Mouse (Mus musculus): ENCODE data around the gene S1pr4.

The S1pr4 gene

DNA sequence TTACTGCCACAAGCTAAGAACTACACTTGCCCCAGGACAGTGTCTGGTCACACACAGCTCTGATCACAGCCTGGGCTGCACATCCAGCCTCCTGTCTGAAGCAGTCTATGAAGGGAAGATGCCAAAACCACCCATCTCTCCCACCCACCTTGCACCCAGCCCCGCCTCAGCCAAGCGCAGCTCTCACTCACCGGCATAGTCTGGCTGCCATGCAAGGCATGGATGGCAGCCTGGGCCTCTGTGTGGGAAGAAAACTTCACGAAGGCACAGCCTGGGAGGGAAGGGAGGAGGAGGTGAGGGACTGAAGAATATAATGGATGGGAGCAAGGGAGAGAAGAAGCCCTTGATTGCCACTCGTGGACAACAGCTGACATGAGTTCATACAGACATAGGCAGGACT lies 30.7 kb downstream of the S1pr4 start:
- Histone ChIP-seq H3K36me3 (ENCODE audit: insufficient read depth, low read length) (peaks cover 12% of the 10 kb centered on the region), H3K9me3 (ENCODE audit: low read length) (no peaks in the 10 kb centered on the region), H3K4me3 (replicated peaks; ENCODE audit: low read length) (no peak overlapping the region), H3K27me3 (ENCODE audit: insufficient read depth, low read length) (peaks cover 38% of the 10 kb centered on the region), H3K4me1 (replicated peaks; ENCODE audit: low read depth, low read length) (peaks cover 75% of the 10 kb centered on the region)
- no peak for TF ChIP-seq CTCF (conservative IDR thresholded peaks at IDR 0.05; ENCODE audit: low read length)
- TF ChIP-seq NANOG (IDR thresholded peaks at IDR 0.05; ENCODE audit: borderline replicate concordance, low read length), result no peak
- no peak for TF ChIP-seq POU5F1 (IDR thresholded peaks at IDR 0.05; ENCODE audit: borderline replicate concordance, low read length)

- H3K27me3 ChIP-seq (ENCODE audit: insufficient read depth, low read length), result peaks cover 36% of the 10 kb centered on the region
- no peak overlapping the region for H3K4me3 ChIP-seq (replicated peaks; ENCODE audit: low read length)
- TF ChIP-seq CTCF (conservative IDR thresholded peaks at IDR 0.05; ENCODE audit: low read length) (no peak), NANOG (IDR thresholded peaks at IDR 0.05; ENCODE audit: borderline replicate concordance, low read length) (no peak), POU5F1 (IDR thresholded peaks at IDR 0.05; ENCODE audit: borderline replicate concordance, low read length) (no peak)
- peaks cover 78% of the 10 kb centered on the region for H3K4me1 ChIP-seq (replicated peaks; ENCODE audit: low read depth, low read length)
- H3K9me3 ChIP-seq (ENCODE audit: low read length), result no peaks in the 10 kb centered on the region
- H3K36me3 ChIP-seq (ENCODE audit: insufficient read depth, low read length), result peaks cover 12% of the 10 kb centered on the region
Measured at GRCm38 (mm10) chr10:81467670-81468235, 32.2 kb downstream of the S1pr4 start.

GRCm38 (mm10) chr10:81466881-81467280 lies 33.1 kb downstream of the S1pr4 start:
- H3K27me3 ChIP-seq (ENCODE audit: insufficient read depth, low read length), result peaks cover 36% of the 10 kb centered on the region
- H3K4me3 ChIP-seq (replicated peaks; ENCODE audit: low read length), result peak overlapping the region; percentile 57; the same call in 1 of the 2 replicates

GRCm38 (mm10) chr10:81466066-81466465 lies 33.9 kb downstream of the S1pr4 start:
- TF ChIP-seq POU5F1 (IDR thresholded peaks at IDR 0.05; ENCODE audit: borderline replicate concordance, low read length) (no peak), CTCF (conservative IDR thresholded peaks at IDR 0.05; ENCODE audit: low read length) (no peak)
- Histone ChIP-seq H3K9me3 (ENCODE audit: low read length) (no peaks in the 10 kb centered on the region), H3K27me3 (ENCODE audit: insufficient read depth, low read length) (peaks cover 30% of the 10 kb centered on the region), H3K4me1 (replicated peaks; ENCODE audit: low read depth, low read length) (peaks cover 82% of the 10 kb centered on the region), H3K4me3 (replicated peaks; ENCODE audit: low read length) (peak overlapping the region; percentile 57; the same call in 1 of the 2 replicates), H3K36me3 (ENCODE audit: insufficient read depth, low read length) (peaks cover 12% of the 10 kb centered on the region)

More at GRCm38 (mm10) chr10:81466881-81467280, 33.1 kb downstream of the S1pr4 start:
- Histone ChIP-seq H3K4me1 (replicated peaks; ENCODE audit: low read depth, low read length) (peaks cover 82% of the 10 kb centered on the region), H3K36me3 (ENCODE audit: insufficient read depth, low read length) (peaks cover 12% of the 10 kb centered on the region), H3K9me3 (ENCODE audit: low read length) (no peaks in the 10 kb centered on the region)
- TF ChIP-seq NANOG (IDR thresholded peaks at IDR 0.05; ENCODE audit: borderline replicate concordance, low read length), result no peak
- no peak for TF ChIP-seq POU5F1 (IDR thresholded peaks at IDR 0.05; ENCODE audit: borderline replicate concordance, low read length)
- no peak for TF ChIP-seq CTCF (conservative IDR thresholded peaks at IDR 0.05; ENCODE audit: low read length)

- Histone ChIP-seq H3K36me3 (ENCODE audit: insufficient read depth, low read length) (peaks cover 12% of the 10 kb centered on the region), H3K27me3 (ENCODE audit: insufficient read depth, low read length) (peaks cover 24% of the 10 kb centered on the region), H3K4me3 (replicated peaks; ENCODE audit: low read length) (peak overlapping the region; percentile 78), H3K4me1 (replicated peaks; ENCODE audit: low read depth, low read length) (peaks cover 83% of the 10 kb centered on the region), H3K9me3 (ENCODE audit: low read length) (no peaks in the 10 kb centered on the region)
- TF ChIP-seq CTCF (conservative IDR thresholded peaks at IDR 0.05; ENCODE audit: low read length) (no peak), NANOG (IDR thresholded peaks at IDR 0.05; ENCODE audit: borderline replicate concordance, low read length) (no peak), POU5F1 (IDR thresholded peaks at IDR 0.05; ENCODE audit: borderline replicate concordance, low read length) (no peak)
Measured at GRCm38 (mm10) chr10:81465265-81465645, 34.7 kb downstream of the S1pr4 start.

DNA sequence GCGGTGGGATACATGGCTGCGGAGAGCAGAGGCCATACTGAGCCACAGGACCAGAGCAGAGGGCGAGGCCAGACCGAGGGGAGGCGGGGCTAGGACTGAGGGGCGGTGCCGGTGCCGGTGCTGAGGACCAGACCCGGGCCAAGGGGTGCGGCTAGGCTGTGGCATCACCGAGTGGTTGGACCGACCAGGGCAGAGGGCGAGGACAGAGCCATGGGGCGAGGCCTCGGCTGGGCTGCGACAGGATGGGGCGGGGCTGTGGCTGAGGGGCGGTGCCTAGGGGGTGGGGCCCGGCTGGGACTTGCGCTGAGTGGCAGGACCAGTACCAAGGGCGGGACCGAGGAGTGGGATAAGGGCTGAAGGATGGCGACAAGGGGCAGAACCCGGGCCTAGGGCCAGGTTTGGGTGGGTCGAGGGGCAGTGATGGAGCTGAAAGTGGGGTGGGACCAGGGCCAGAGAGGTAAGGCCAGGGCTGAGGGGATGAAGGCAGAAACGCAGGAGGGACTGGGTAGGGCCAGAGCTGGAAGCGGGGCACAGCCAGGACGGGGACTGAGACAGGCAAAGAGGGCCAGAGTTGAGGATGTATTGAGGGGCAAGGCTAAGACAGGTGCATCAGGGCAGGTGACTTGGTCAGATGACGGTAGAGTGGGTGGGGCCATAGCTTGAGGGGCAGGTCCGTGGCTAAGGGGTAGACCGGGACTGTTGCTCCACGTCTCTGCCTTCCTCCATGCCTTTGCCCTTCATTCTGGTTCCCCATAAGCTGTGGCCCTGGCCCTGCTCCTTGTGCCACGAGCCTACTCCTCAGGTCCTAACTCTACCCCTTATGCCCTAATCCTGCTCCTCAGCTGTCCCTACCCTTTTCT lies 35.3 kb downstream of the S1pr4 start:
- peaks cover 12% of the 10 kb centered on the region for H3K36me3 ChIP-seq (ENCODE audit: insufficient read depth, low read length)
- H3K9me3 ChIP-seq (ENCODE audit: low read length), result no peaks in the 10 kb centered on the region
- H3K4me1 ChIP-seq (replicated peaks; ENCODE audit: low read depth, low read length), result peaks cover 88% of the 10 kb centered on the region
- peak overlapping the region; percentile 78 for H3K4me3 ChIP-seq (replicated peaks; ENCODE audit: low read length)
- H3K27me3 ChIP-seq (ENCODE audit: insufficient read depth, low read length), result peaks cover 21% of the 10 kb centered on the region
- TF ChIP-seq NANOG (IDR thresholded peaks at IDR 0.05; ENCODE audit: borderline replicate concordance, low read length) (no peak), CTCF (conservative IDR thresholded peaks at IDR 0.05; ENCODE audit: low read length) (no peak), POU5F1 (IDR thresholded peaks at IDR 0.05; ENCODE audit: borderline replicate concordance, low read length) (no peak)

DNA sequence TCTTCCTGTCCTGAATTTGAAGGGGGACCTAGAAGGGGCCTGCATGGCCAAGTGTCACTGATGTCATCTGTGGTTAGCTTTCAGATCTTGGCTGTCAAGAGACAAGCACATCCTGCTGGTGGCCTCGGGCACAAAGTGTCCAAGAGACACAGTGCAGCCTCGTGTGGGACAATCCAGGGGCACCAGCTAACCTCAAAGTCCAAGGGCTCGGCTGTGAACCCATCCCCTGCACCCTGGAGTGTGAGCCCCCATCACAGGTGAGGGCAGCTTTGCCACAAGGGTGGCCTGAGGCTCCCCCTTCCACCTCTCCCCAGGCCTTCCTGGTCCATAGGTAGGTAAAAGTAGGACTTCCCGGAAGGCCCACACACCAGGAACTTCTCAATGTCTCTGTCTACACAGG lies 36.4 kb downstream of the S1pr4 start:
- peaks cover 91% of the 10 kb centered on the region for H3K4me1 ChIP-seq (replicated peaks; ENCODE audit: low read depth, low read length)
- no peaks in the 10 kb centered on the region for H3K9me3 ChIP-seq (ENCODE audit: low read length)
- peaks cover 12% of the 10 kb centered on the region for H3K36me3 ChIP-seq (ENCODE audit: insufficient read depth, low read length)
- TF ChIP-seq NANOG (IDR thresholded peaks at IDR 0.05; ENCODE audit: borderline replicate concordance, low read length), result no peak
- no peak for TF ChIP-seq CTCF (conservative IDR thresholded peaks at IDR 0.05; ENCODE audit: low read length)
- no peak for TF ChIP-seq POU5F1 (IDR thresholded peaks at IDR 0.05; ENCODE audit: borderline replicate concordance, low read length)
- peaks cover 15% of the 10 kb centered on the region for H3K27me3 ChIP-seq (ENCODE audit: insufficient read depth, low read length)
- peak overlapping the region; percentile 78 for H3K4me3 ChIP-seq (replicated peaks; ENCODE audit: low read length)

GRCm38 (mm10) chr10:81462917-81463316 lies 37.0 kb downstream of the S1pr4 start:
- H3K27me3 ChIP-seq (ENCODE audit: insufficient read depth, low read length), result peaks cover 15% of the 10 kb centered on the region
- peak overlapping the region; percentile 54 for H3K4me3 ChIP-seq (replicated peaks; ENCODE audit: low read length)
- no peaks in the 10 kb centered on the region for H3K9me3 ChIP-seq (ENCODE audit: low read length)
- H3K36me3 ChIP-seq (ENCODE audit: insufficient read depth, low read length), result peaks cover 12% of the 10 kb centered on the region
- peaks cover 89% of the 10 kb centered on the region for H3K4me1 ChIP-seq (replicated peaks; ENCODE audit: low read depth, low read length)
- TF ChIP-seq CTCF (conservative IDR thresholded peaks at IDR 0.05; ENCODE audit: low read length), result no peak
- no peak for TF ChIP-seq POU5F1 (IDR thresholded peaks at IDR 0.05; ENCODE audit: borderline replicate concordance, low read length)
- no peak for TF ChIP-seq NANOG (IDR thresholded peaks at IDR 0.05; ENCODE audit: borderline replicate concordance, low read length)

All from E14TG2a.4 (cell line).